Mouse (Mus musculus) limb, embryonic 13.5 days (tissue): ENCODE data around the gene Slc36a1. TPM values are rescaled to one million over a fixed set of nuclear protein-coding genes. Genes with fewer than 3 reads are reported as not detected.

Experiments used
- ATAC-seq: fragments of 200-750 bp; cut with Nextera tagmentation; 2 replicates; pipeline ENCODE4 v1.8.0; 2017; ENCODE audit warnings: low read depth, moderate number of reproducible peaks, moderate TSS enrichment; ENCODE audit not compliant: low FRiP score
- H3K27ac ChIP-seq: fragments of 300-500 bp; sonication (generic); 2 replicates; pipeline ENCODE4 v1.5.1; 2015; ENCODE audit warnings: inconsistent platforms, mild to moderate bottlenecking, moderate library complexity
- H3K27me3 ChIP-seq: fragments of 300-500 bp; sonication (generic); 2 replicates; pipeline ENCODE4 v1.6.1; 2015; ENCODE audit warnings: mild to moderate bottlenecking, inconsistent platforms
- H3K36me3 ChIP-seq: fragments of 300-500 bp; sonication (generic); 2 replicates; pipeline ENCODE4 v1.6.1; 2015; ENCODE audit warnings: inconsistent platforms, mild to moderate bottlenecking, moderate library complexity
- H3K4me1 ChIP-seq: fragments of 300-500 bp; sonication (generic); 2 replicates; pipeline ENCODE4 v1.6.1; 2015; ENCODE audit warnings: inconsistent platforms
- H3K4me2 ChIP-seq: fragments of 300-500 bp; sonication (generic); replicated peaks from 2 replicates; pipeline ENCODE4 v1.6.1; 2015; ENCODE audit warnings: inconsistent platforms, mild to moderate bottlenecking, moderate library complexity
- H3K4me3 ChIP-seq: fragments of 300-500 bp; sonication (generic); 2 replicates; pipeline ENCODE4 v1.5.1; 2015; ENCODE audit warnings: moderate library complexity, mild to moderate bottlenecking, inconsistent platforms
- H3K9ac ChIP-seq: fragments of 300-500 bp; sonication (generic); 2 replicates; pipeline ENCODE4 v1.6.1; 2015; ENCODE audit warnings: mild to moderate bottlenecking, inconsistent platforms
- H3K9me3 ChIP-seq: fragments of 300-500 bp; sonication (generic); 2 replicates; pipeline ENCODE4 v1.6.1; 2016; ENCODE audit warnings: inconsistent platforms
- whole genome bisulfite sequencing: fragments of 180-500 bp; shearing (Covaris S2); methylation state at CpG from one replicate; pipeline ENCODE4 v1.1.7; 2015; 5-methylcytosine and 5-hydroxymethylcytosine counted together
- polyA plus RNA-seq: library from polyadenylated mRNA; unstranded; fragments of >200 nt; fragmentation: Nextera tagmentation; extraction: Ambion mirVana; gene quantifications from 2 replicates; pipeline ENCODE4 v1.2.1, GENCODE M21; 2015

Slc36a1 gene
- polyA plus RNA-seq, 1 experiment from 2014 or later: 1.4 TPM

- no peak overlapping the region for H3K4me2 ChIP-seq
- no peaks in the 10 kb centered on the region for H3K9me3 ChIP-seq
- H3K4me1 ChIP-seq: no peaks in the 10 kb centered on the region
- H3K27me3 ChIP-seq: no peaks in the 10 kb centered on the region
- H3K9ac ChIP-seq: no peak overlapping the region
- WGBS: 71% methylated on average over 3 of the region's 3 CpGs
- no peak overlapping the region for H3K27ac ChIP-seq
- ATAC-seq: no peak
- no peak overlapping the region for H3K4me3 ChIP-seq
- H3K36me3 ChIP-seq: no peaks in the 10 kb centered on the region
Observed at GRCm38 (mm10) chr11:55239496-55239895, 35.3 kb downstream of the Slc36a1 start.

- ATAC-seq: no peak
- H3K4me1 ChIP-seq: no peaks in the 10 kb centered on the region
- H3K4me3 ChIP-seq: no peak overlapping the region
- H3K4me2 ChIP-seq: no peak overlapping the region
- no peaks in the 10 kb centered on the region for H3K36me3 ChIP-seq
- 68% methylated on average over 7 of the region's 7 CpGs for WGBS
- no peaks in the 10 kb centered on the region for H3K9me3 ChIP-seq
- no peak overlapping the region for H3K9ac ChIP-seq
- no peak overlapping the region for H3K27ac ChIP-seq
- H3K27me3 ChIP-seq: no peaks in the 10 kb centered on the region
Observed at GRCm38 (mm10) chr11:55240556-55240955, 36.4 kb downstream of the Slc36a1 start.

GRCm38 (mm10) chr11:55250527-55250926, 46.4 kb downstream of the Slc36a1 start:
- Histone ChIP-seq H3K9me3 (no peaks in the 10 kb centered on the region), H3K27me3 (no peaks in the 10 kb centered on the region), H3K9ac (no peak overlapping the region), H3K4me2 (no peak overlapping the region), H3K4me1 (no peaks in the 10 kb centered on the region), H3K27ac (no peak overlapping the region), H3K4me3 (no peak overlapping the region), H3K36me3 (no peaks in the 10 kb centered on the region)
- no peak for ATAC-seq
- 79% methylated on average over 6 of the region's 6 CpGs for WGBS

GRCm38 (mm10) chr11:55253391-55253790, 49.2 kb downstream of the Slc36a1 start:
- 88% methylated on average over 9 of the region's 9 CpGs for WGBS
- no peak for ATAC-seq
- Histone ChIP-seq H3K4me3 (no peak overlapping the region), H3K36me3 (no peaks in the 10 kb centered on the region), H3K27ac (no peak overlapping the region), H3K9ac (no peak overlapping the region), H3K9me3 (no peaks in the 10 kb centered on the region), H3K27me3 (no peaks in the 10 kb centered on the region), H3K4me1 (no peaks in the 10 kb centered on the region), H3K4me2 (no peak overlapping the region)

- H3K27me3 ChIP-seq: no peaks in the 10 kb centered on the region
- H3K9ac ChIP-seq: no peak overlapping the region
- WGBS: 95% methylated on average over 4 of the region's 4 CpGs
- H3K27ac ChIP-seq: no peak overlapping the region
- H3K4me3 ChIP-seq: no peak overlapping the region
- ATAC-seq: no peak
- H3K4me1 ChIP-seq: no peaks in the 10 kb centered on the region
- no peak overlapping the region for H3K4me2 ChIP-seq
- H3K9me3 ChIP-seq: no peaks in the 10 kb centered on the region
- no peaks in the 10 kb centered on the region for H3K36me3 ChIP-seq
Observed at GRCm38 (mm10) chr11:55261105-55261504, 57.0 kb downstream of the Slc36a1 start.

- 58% methylated on average over 5 of the region's 5 CpGs for WGBS
- H3K4me1 ChIP-seq: no peaks in the 10 kb centered on the region
- no peak for ATAC-seq
- no peak overlapping the region for H3K4me2 ChIP-seq
- no peaks in the 10 kb centered on the region for H3K36me3 ChIP-seq
- no peak overlapping the region for H3K27ac ChIP-seq
- no peaks in the 10 kb centered on the region for H3K27me3 ChIP-seq
- H3K9me3 ChIP-seq: no peaks in the 10 kb centered on the region
- no peak overlapping the region for H3K9ac ChIP-seq
- no peak overlapping the region for H3K4me3 ChIP-seq
Observed at GRCm38 (mm10) chr11:55262000-55262399, 57.9 kb downstream of the Slc36a1 start.

GRCm38 (mm10) chr11:55264318-55264717, 60.2 kb downstream of the Slc36a1 start:
- Histone ChIP-seq H3K9ac (no peak overlapping the region), H3K4me2 (no peak overlapping the region), H3K4me3 (no peak overlapping the region), H3K36me3 (no peaks in the 10 kb centered on the region), H3K27me3 (no peaks in the 10 kb centered on the region), H3K27ac (no peak overlapping the region), H3K4me1 (no peaks in the 10 kb centered on the region), H3K9me3 (no peaks in the 10 kb centered on the region)
- ATAC-seq: no peak
- 85% methylated on average over 2 of the region's 2 CpGs for WGBS

- Histone ChIP-seq H3K36me3 (no peaks in the 10 kb centered on the region), H3K9me3 (no peaks in the 10 kb centered on the region), H3K4me3 (no peak overlapping the region), H3K9ac (no peak overlapping the region), H3K27ac (no peak overlapping the region), H3K27me3 (no peaks in the 10 kb centered on the region), H3K4me1 (no peaks in the 10 kb centered on the region), H3K4me2 (no peak overlapping the region)
- WGBS: 48% methylated on average over 2 of the region's 2 CpGs
- no peak for ATAC-seq
Observed at GRCm38 (mm10) chr11:55265647-55266046, 61.5 kb downstream of the Slc36a1 start.

- no peaks in the 10 kb centered on the region for H3K9me3 ChIP-seq
- H3K4me1 ChIP-seq: no peaks in the 10 kb centered on the region
- WGBS: 86% methylated on average over 6 of the region's 6 CpGs
- H3K4me2 ChIP-seq: no peak overlapping the region
- no peaks in the 10 kb centered on the region for H3K27me3 ChIP-seq
- H3K9ac ChIP-seq: no peak overlapping the region
- H3K36me3 ChIP-seq: no peaks in the 10 kb centered on the region
- no peak overlapping the region for H3K4me3 ChIP-seq
- H3K27ac ChIP-seq: no peak overlapping the region
- ATAC-seq: no peak
Observed at GRCm38 (mm10) chr11:55268580-55268979, 64.4 kb downstream of the Slc36a1 start.

GRCm38 (mm10) chr11:55274756-55275155, 70.6 kb downstream of the Slc36a1 start:
- 87% methylated on average over 6 of the region's 6 CpGs for WGBS
- H3K4me1 ChIP-seq: no peaks in the 10 kb centered on the region
- H3K27me3 ChIP-seq: no peaks in the 10 kb centered on the region

More at GRCm38 (mm10) chr11:55274756-55275155, 70.6 kb downstream of the Slc36a1 start:
- no peaks in the 10 kb centered on the region for H3K9me3 ChIP-seq
- no peak overlapping the region for H3K4me3 ChIP-seq
- no peak for ATAC-seq
- H3K9ac ChIP-seq: no peak overlapping the region
- no peak overlapping the region for H3K27ac ChIP-seq
- no peak overlapping the region for H3K4me2 ChIP-seq
- no peaks in the 10 kb centered on the region for H3K36me3 ChIP-seq

Other genes starting within 250 kb of the Slc36a1 start
- 22.4 and 23.3 TPM in 2 replicates for gene Tnip1, start 241.4 kb upstream of the Slc36a1 start, polyA plus RNA-seq
- gene Anxa6, start 170.9 kb upstream of the Slc36a1 start, polyA plus RNA-seq: 328 and 335 TPM in 2 replicates
- gene Ccdc69, start 126.2 kb upstream of the Slc36a1 start, polyA plus RNA-seq: 0.57 and 0.90 TPM in 2 replicates
- 17.9 and 18.0 TPM in 2 replicates for gene Gm2a, start 106.2 kb upstream of the Slc36a1 start, polyA plus RNA-seq
- gene Slc36a3, start 52.6 kb upstream of the Slc36a1 start, polyA plus RNA-seq: not detected in 2 replicates
- gene Slc36a2, start 19.3 kb upstream of the Slc36a1 start, polyA plus RNA-seq: 0.29 and 0.32 TPM in 2 replicates
- gene Fat2, start 132.2 kb downstream of the Slc36a1 start, polyA plus RNA-seq: 0.33 and 0.41 TPM in 2 replicates
- 1,317 and 1,385 TPM in 2 replicates for gene Sparc, start 218.8 kb downstream of the Slc36a1 start, polyA plus RNA-seq